Mouse (Mus musculus): Measurements from ENCODE around the gene Arvcf.

- TF ChIP-seq CTCF (IDR thresholded peaks at IDR 0.05; ENCODE audit: low read depth, low read length) (no peak), POLR2A (IDR thresholded peaks at IDR 0.05; ENCODE audit: borderline replicate concordance, low read depth, low read length) (no peak)
These were observed 80.6 kb downstream of the Arvcf start for GRCm38 (mm10) chr16:18428516-18429042.
